Mouse (Mus musculus) heart, embryonic 10.5 days (tissue): ENCODE results near the gene Cyth2. TPM values are rescaled to one million over a fixed set of nuclear protein-coding genes. Genes with fewer than 3 reads are reported as not detected.
A peak's percentile ranks its signal among the peaks of the same experiment; 100 is the strongest.

ENCODE experiments used
- DNase-seq: peaks from one replicate; pipeline ENCODE4 v3.0.0-alpha.2; 2017; ENCODE audit warnings: low spot score
- H3K27ac ChIP-seq: fragments of 300-500 bp; sonication (generic); 2 replicates; pipeline ENCODE4 v1.5.1; 2016; ENCODE audit warnings: mild to moderate bottlenecking
- H3K27me3 ChIP-seq: fragments of 300-500 bp; sonication (generic); 2 replicates; pipeline ENCODE4 v1.6.1; 2016; ENCODE audit warnings: mild to moderate bottlenecking; ENCODE audit not compliant: poor library complexity, insufficient read depth, severe bottlenecking
- H3K36me3 ChIP-seq: fragments of 300-500 bp; sonication (generic); 2 replicates; pipeline ENCODE4 v1.6.1; 2016; ENCODE audit warnings: mild to moderate bottlenecking, moderate library complexity
- H3K4me1 ChIP-seq: fragments of 300-500 bp; sonication (generic); 2 replicates; pipeline ENCODE4 v1.6.1; 2016; ENCODE audit warnings: mild to moderate bottlenecking
- H3K4me3 ChIP-seq: fragments of 300-500 bp; sonication (generic); 2 replicates; pipeline ENCODE4 v1.5.1; 2016; ENCODE audit warnings: mild to moderate bottlenecking, moderate library complexity
- H3K9me3 ChIP-seq: fragments of 300-500 bp; sonication (generic); 2 replicates; pipeline ENCODE4 v1.6.1; 2016; ENCODE audit warnings: mild to moderate bottlenecking, moderate library complexity
- WGBS: fragments of 180-500 bp; shearing (Covaris S2); methylation state at CpG from one replicate; pipeline ENCODE4 v1.1.7; 2016; 5-methylcytosine and 5-hydroxymethylcytosine counted together
- polyA plus RNA-seq: library from polyadenylated mRNA; unstranded; fragments of >200 nt; fragmentation: Nextera tagmentation; extraction: Ambion mirVana; gene quantifications from 2 replicates; pipeline ENCODE4 v1.2.1, GENCODE M21; 2016

Cyth2 gene
- polyA plus RNA-seq, 1 experiment from 2014 or later, result 124 TPM

DNA sequence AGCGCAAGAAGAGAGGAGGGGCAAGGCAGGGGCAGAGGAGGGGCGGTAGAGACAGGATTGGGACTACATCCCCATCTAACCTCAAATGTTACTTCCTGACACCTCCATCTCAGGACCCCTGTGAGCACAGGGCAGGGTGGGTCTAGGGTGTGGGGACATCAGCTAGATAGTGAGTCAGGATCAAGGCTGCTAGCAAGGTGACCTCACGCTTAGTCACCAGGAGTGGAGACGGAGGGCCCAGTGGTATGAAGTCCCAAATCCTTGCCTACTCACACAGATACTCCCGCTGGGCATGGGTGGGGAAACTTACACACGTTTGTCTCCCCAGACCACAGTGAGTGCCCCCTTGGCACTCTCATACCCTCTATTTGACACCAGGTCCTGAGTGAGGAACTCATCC is 11.8 kb downstream of the Cyth2 start:
- no peak for DNase-seq
- Histone ChIP-seq H3K4me1 (peaks cover 31% of the 10 kb centered on the region), H3K36me3 (peaks cover 22% of the 10 kb centered on the region), H3K9me3 (no peaks in the 10 kb centered on the region), H3K27ac (no peak overlapping the region), H3K4me3 (no peak overlapping the region), H3K27me3 (peaks cover 39% of the 10 kb centered on the region)
- WGBS, result 83% methylated on average over 6 of the region's 6 CpGs

DNA sequence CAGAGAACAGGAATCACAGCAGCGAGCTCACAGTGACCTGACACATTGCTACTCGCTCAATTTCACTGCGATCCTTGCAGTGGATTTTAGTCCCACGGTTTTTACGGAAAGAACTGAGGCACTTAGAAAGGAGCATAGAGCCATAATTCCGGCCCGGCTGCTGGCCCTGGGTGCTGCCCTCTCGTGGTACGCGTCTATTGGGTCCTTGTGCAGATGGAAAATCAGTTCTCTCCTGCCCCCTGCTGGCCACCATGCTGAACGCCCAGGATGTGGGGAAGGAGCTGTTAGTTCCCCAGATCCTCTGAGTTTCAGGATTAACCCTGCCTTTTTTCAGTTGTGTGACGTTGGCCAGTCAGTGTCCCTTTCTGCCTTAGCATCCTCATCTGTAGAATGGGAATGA is 13.0 kb downstream of the Cyth2 start:
- DNase-seq, result peak; percentile 95
- Histone ChIP-seq H3K4me3 (peak overlapping the region; percentile 38), H3K27ac (no peak overlapping the region), H3K9me3 (no peaks in the 10 kb centered on the region), H3K36me3 (peaks cover 10% of the 10 kb centered on the region; the same call in 1 of the 2 replicates), H3K4me1 (peaks cover 35% of the 10 kb centered on the region), H3K27me3 (peaks cover 51% of the 10 kb centered on the region)
- 3% methylated on average over 12 of the region's 12 CpGs for WGBS

DNA sequence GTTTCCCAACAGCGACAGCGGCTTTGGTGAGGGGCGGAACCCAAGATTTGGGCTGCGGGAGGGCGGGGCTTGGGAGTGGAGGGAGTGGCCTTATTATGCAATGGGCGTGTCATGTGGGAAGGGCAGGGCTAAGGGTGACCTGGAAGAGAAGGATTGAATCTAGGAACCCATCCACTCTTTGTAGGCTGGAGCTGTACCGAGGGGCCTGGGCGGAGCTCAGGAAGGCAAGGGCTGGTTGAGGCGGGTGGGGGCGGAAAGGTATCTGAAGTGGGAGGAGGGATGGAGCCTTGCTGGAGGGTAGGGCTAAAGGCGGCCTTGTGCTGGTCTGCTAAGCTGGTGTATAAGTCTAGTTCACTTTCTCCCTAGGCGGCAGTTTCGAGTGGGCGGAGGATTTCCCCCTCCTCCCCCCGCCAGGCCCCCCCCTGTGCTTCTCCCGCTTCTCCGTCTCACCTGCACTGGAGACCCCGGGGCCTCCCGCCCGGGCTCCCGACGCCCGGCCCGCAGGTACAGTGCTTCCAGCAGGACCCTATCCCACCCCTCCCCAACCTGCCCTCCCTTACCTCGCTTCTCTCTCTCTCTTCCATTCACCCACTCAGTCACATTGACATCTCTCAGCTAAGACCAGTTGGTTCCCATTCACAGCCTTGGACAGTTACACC is 13.7 kb downstream of the Cyth2 start:
- H3K27ac ChIP-seq, result peak overlapping the region; percentile 47; the same call in 1 of the 2 replicates
- H3K4me3 ChIP-seq, result peak overlapping the region; percentile 38
- H3K36me3 ChIP-seq, result 0 out of 2 replicates have a peak, but pooled peaks cover 4% of the 10 kb centered on the region
- H3K9me3 ChIP-seq, result no peaks in the 10 kb centered on the region
- H3K4me1 ChIP-seq, result peaks cover 29% of the 10 kb centered on the region
- WGBS, result 12% methylated on average over 24 of the region's 25 CpGs
- DNase-seq, result peak; percentile 87
- peaks cover 57% of the 10 kb centered on the region for H3K27me3 ChIP-seq

DNA sequence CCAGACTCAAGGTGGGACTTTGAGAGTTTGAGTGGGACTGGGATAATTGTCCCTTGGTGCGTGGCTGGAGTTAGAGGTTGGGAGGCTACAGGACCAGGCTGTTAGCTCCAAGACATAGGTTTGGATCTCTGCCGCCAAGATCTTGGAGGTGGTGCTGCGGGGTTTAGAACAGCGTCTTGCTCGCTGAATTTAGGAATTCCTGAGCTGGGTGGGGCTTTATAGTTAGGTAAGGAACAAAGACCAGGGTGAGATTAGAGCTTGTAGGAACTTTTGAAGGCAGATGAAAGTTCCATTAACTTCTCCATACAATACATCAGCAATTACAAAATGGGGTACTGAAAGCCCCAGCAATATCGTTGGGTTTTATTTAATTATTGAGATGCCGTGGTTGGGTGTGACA is 14.4 kb downstream of the Cyth2 start:
- 36% methylated on average over 7 of the region's 7 CpGs for WGBS
- peak overlapping the region; percentile 38; the same call in 1 of the 2 replicates for H3K4me3 ChIP-seq

DNA sequence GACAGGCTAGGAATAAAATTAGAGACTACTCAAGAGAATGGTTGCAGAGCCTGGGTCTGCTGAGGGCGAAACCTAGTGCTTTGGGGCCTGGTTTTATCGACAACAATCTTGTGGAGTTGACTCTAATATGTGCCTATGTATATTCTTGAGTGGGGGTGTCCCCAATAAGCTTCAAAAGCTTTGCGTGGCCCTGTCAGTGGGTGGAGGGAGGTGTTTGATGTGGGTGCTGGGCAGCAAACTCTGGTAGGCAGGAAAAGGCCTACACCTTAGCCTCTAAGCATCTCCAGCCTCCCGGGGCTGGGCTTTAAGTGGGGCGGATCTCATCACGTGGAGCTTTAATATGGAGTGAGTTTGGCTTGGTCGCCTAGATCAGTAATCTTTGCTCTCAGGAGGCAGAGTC is 15.4 kb downstream of the Cyth2 start:
- Histone ChIP-seq H3K4me1 (peaks cover 29% of the 10 kb centered on the region), H3K36me3 (peaks cover 16% of the 10 kb centered on the region; the same call in 1 of the 2 replicates), H3K27me3 (peaks cover 75% of the 10 kb centered on the region), H3K4me3 (peak overlapping the region; percentile 68), H3K27ac (no peak overlapping the region), H3K9me3 (no peaks in the 10 kb centered on the region)
- no peak for DNase-seq
- 41% methylated on average over 7 of the region's 7 CpGs for WGBS

More for the DNA sequence above, 14.4 kb downstream of the Cyth2 start:
- DNase-seq, result no peak
- Histone ChIP-seq H3K4me1 (peaks cover 29% of the 10 kb centered on the region), H3K36me3 (peaks cover 7% of the 10 kb centered on the region; the same call in 1 of the 2 replicates), H3K9me3 (no peaks in the 10 kb centered on the region), H3K27me3 (peaks cover 64% of the 10 kb centered on the region), H3K27ac (no peak overlapping the region)

DNA sequence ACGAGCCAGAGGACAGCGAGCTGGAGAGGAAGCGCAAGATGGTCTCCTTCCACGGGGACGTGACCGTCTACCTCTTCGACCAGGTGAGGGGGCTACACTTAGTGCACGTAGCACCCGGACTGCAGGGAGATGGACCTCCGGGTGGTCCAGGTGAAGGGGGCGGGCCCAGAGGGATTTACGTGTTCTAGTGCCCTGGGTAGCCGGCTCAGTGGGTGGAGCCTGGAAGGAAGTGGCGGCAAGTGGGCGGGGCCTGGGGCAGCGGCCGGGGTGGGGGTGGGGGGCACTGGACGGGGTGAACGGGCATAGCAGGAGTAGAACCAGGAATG is 15.9 kb downstream of the Cyth2 start:
- Histone ChIP-seq H3K4me3 (peak overlapping the region; percentile 68), H3K9me3 (no peaks in the 10 kb centered on the region), H3K4me1 (peaks cover 29% of the 10 kb centered on the region), H3K27me3 (peaks cover 79% of the 10 kb centered on the region), H3K27ac (peak overlapping the region; percentile 82), H3K36me3 (peaks cover 20% of the 10 kb centered on the region; the same call in 1 of the 2 replicates)
- WGBS, result 1% methylated on average over 19 of the region's 19 CpGs
- no peak for DNase-seq

DNA sequence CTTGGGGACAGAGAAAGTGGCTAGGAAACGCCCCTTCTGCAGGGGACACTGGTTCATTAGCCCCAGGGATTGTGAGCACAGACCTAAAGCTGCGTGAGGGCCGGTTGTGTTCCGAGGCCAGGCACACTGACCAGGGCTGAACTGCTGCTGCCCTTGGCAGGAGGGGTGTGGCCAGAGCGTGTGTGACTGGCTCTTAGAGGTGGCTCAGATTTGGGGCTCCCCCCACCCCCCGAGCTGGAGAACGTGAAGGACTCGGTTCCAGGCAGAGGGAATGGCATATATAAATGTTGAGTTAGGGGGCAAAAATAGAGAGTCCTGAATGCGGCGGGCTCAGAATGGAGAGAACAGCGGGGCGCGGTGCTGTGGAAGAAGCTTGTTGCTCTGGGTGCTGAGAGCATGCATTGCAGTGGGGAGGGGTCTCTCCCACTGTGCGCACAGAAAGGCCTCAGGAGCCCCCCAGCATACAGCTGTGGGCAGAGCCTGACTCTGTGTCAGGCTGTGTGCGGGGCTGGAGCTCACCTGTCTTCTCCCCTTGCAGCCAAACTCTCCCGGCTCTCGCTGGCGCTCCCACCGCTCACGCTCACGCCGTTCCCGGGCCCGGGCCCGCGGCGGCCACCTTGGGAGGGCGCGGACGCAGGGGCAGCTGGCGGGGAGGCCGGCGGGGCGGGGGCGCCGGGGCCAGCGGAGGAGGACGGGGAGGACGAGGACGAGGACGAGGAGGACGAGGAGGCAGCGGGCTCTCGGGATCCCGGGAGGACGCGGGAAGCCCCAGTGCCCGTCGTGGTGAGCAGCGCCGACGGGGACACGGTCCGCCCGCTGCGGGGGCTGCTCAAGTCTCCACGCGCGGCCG is 16.5 kb downstream of the Cyth2 start:
- H3K27me3 ChIP-seq, result peaks cover 85% of the 10 kb centered on the region
- 2% methylated on average over 59 of the region's 60 CpGs for WGBS
- H3K4me1 ChIP-seq, result peaks cover 29% of the 10 kb centered on the region
- H3K9me3 ChIP-seq, result no peaks in the 10 kb centered on the region
- H3K4me3 ChIP-seq, result peak overlapping the region; percentile 68
- peaks cover 22% of the 10 kb centered on the region; the same call in 1 of the 2 replicates for H3K36me3 ChIP-seq
- peak overlapping the region; percentile 82 for H3K27ac ChIP-seq
- DNase-seq, result no peak

DNA sequence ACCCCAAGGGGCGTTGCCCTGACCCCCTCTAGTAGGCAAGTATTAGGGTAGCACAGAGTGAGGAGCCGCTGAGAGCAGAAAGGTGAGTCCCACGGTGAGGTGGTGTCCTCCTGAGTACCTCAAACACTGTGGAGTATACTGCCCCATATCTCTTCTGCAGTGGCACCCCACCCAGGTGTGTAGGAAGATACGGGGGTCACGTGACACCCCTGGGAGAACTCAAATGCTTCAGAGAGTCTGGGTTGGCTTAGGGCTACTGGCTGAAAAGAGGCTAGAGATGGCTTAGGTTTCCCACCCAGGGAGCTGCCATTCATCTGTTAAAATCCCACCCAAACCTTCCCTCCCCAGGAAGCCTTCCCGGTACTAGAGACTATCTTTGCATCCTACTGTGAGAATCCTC is 17.4 kb downstream of the Cyth2 start:
- Histone ChIP-seq H3K36me3 (peaks cover 30% of the 10 kb centered on the region), H3K4me3 (0 out of 2 replicates have a peak overlapping the region, but pooled peaks have one; percentile 68), H3K27me3 (peaks cover 95% of the 10 kb centered on the region), H3K9me3 (no peaks in the 10 kb centered on the region), H3K27ac (no peak overlapping the region), H3K4me1 (peaks cover 29% of the 10 kb centered on the region)
- WGBS, result 35% methylated on average over 6 of the region's 6 CpGs
- no peak for DNase-seq

DNA sequence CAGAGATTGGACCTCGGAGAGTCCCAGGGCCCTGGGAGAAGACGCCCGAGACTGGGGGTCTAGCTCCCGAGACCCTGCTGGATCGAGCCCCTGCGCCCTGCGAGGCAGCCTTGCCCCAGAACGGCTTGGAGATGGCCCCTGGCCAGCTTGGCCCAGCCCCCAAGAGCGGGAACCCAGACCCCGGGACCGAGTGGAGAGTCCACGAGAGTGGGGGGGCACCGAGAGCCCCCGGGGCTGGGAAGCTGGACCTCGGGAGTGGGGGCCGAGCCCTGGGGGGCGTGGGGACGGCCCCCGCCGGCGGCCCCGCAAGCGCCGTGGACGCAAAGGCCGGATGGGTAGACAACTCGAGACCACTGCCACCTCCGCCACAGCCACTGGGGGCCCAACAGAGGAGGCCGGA is 19.4 kb downstream of the Cyth2 start:
- Histone ChIP-seq H3K27me3 (peaks cover 90% of the 10 kb centered on the region), H3K4me3 (no peak overlapping the region), H3K27ac (no peak overlapping the region), H3K36me3 (peaks cover 42% of the 10 kb centered on the region), H3K9me3 (no peaks in the 10 kb centered on the region), H3K4me1 (peaks cover 17% of the 10 kb centered on the region)
- no peak for DNase-seq
- 91% methylated on average over 29 of the region's 29 CpGs for WGBS

DNA sequence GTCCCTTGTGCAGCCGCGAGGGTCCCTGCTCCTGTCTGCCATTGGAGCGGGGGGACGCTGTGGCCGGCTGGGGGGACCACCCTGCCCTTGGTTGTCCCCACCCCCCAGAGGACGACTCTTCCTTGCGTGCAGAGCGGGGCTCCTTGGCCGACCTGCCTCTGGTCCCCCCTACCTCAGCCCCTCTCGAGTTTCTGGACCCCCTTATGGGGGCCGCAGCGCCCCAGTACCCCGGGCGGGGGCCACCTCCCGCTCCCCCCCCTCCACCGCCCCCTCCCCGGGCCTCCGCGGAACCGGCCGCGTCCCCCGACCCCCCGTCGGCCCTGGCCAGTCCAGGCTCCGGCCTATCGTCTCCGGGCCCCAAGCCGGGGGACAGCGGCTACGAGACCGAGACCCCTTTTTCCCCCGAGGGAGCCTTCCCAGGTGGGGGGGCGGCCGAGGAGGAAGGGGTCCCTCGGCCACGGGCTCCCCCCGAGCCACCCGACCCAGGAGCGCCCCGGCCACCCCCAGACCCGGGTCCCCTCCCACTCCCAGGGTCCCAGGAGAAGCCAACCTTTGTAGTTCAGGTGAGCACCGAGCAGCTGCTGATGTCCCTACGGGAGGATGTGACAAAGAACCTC is 20.3 kb downstream of the Cyth2 start:
- 74% methylated on average over 36 of the region's 44 CpGs for WGBS
- Histone ChIP-seq H3K27me3 (peaks cover 81% of the 10 kb centered on the region), H3K4me1 (peaks cover 17% of the 10 kb centered on the region), H3K27ac (no peak overlapping the region), H3K9me3 (no peaks in the 10 kb centered on the region), H3K36me3 (peaks cover 50% of the 10 kb centered on the region), H3K4me3 (no peak overlapping the region)
- DNase-seq, result no peak

DNA sequence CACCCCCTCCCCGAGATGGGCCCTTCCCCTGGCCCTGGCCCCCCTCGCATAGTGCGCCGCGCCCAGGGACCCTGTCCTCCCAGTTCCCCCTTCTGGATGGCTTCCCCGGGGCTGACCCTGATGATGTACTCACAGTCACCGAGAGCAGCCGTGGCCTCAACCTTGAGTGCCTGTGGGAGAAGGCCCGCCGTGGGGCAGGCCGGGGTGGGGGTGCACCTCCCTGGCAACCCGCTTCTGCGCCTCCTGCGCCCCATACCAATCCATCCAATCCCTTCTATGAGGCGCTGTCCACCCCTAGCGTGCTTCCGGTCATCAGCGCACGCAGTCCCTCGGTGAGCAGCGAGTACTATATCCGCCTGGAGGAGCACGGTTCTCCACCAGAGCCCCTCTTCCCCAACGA is 21.1 kb downstream of the Cyth2 start:
- H3K27me3 ChIP-seq, result peaks cover 77% of the 10 kb centered on the region
- no peak overlapping the region for H3K4me3 ChIP-seq
- WGBS, result 63% methylated on average over 24 of the region's 24 CpGs
- H3K36me3 ChIP-seq, result peaks cover 54% of the 10 kb centered on the region
- no peak for DNase-seq
- peaks cover 10% of the 10 kb centered on the region for H3K4me1 ChIP-seq
- no peaks in the 10 kb centered on the region for H3K9me3 ChIP-seq
- H3K27ac ChIP-seq, result no peak overlapping the region

DNA sequence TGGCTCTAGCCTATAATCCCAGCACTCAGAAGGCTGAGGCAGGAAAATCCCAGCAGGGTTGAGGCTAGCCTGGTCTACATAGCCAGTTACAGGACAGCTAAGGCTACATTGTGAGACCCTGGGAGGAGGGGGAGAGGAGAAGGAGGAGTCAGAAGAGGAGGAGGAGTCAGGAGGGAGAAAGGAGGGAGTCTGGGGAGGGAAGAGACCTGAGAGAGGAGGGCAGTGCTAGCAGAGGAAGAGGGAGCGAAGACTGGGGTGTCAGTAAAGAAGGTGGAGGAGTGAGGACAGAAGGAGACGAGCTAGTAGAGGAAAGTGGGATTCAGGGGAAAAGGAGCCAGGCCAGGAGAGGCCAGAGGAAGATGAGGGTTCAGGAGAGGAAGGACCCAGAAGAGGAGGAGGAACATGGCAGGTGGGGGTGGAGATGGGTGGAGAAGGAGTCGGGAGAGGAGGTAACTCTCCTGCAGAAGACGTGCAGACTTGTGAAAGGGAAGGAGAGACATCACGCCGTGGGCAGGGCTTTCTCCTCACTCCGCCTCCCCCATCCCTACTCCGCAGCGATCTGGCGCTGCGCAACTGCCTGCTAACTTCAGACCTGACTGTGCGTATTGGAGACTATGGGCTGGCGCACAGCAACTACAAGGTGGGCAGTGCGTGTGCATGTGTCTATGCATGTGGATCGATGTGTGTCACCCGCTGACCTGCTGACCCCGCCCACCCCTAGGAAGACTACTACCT is 22.5 kb downstream of the Cyth2 start:
- Histone ChIP-seq H3K27me3 (peaks cover 77% of the 10 kb centered on the region), H3K4me3 (no peak overlapping the region), H3K9me3 (no peaks in the 10 kb centered on the region), H3K27ac (no peak overlapping the region), H3K4me1 (peaks cover 7% of the 10 kb centered on the region), H3K36me3 (peaks cover 58% of the 10 kb centered on the region)
- DNase-seq, result no peak
- WGBS, result 58% methylated on average over 17 of the region's 17 CpGs
